Mouse (Mus musculus): Measurements from ENCODE around the gene Phf19.

GRCm38 (mm10) chr2:34963371-34963956 is 49.6 kb upstream of the Phf19 start:
- no peak for TF ChIP-seq POLR2A (IDR thresholded peaks at IDR 0.05; ENCODE audit: low read depth, low read length)
- no peak for TF ChIP-seq CTCF (IDR thresholded peaks at IDR 0.05; ENCODE audit: extremely low read depth, insufficient read length, insufficient replicate concordance, low read depth, low read length)

Data from small intestine, adult 2 months (tissue).